Mouse (Mus musculus) gastrocnemius, adult 2 months (tissue): Measurements from ENCODE around the gene Erbb2. TPM values are rescaled to one million over a fixed set of nuclear protein-coding genes. Genes with fewer than 3 reads are reported as not detected.

Experiments used
- DNase-seq: peaks from one replicate; pipeline ENCODE4 v3.0.0; 2022
- H3K27ac ChIP-seq: fragments of 200-600 bp; 2 replicates; pipeline ENCODE4 v1.8.1; 2022; ENCODE audit warnings: mild to moderate bottlenecking
- H3K4me3 ChIP-seq: fragments of 200-600 bp; 2 replicates; pipeline ENCODE4 v1.8.1; 2022; ENCODE audit warnings: mild to moderate bottlenecking, moderate library complexity
- CTCF ChIP-seq: fragments of 200-600 bp; IDR thresholded peaks from 2 replicates; pipeline ENCODE4 v1.8.1; 2022; ENCODE audit warnings: antibody characterized with exemption, mild to moderate bottlenecking, moderate library complexity
- intact Hi-C: fragments of 180-260 bp; cut with DNase I; formaldehyde crosslinking; loops from one replicate; pipeline ENCODE4 v1.15.1; 2025
- total RNA-seq, 2 experiments: library from RNA; stranded (reverse); gene quantifications; 2 replicates each; pipeline ENCODE4 v1.2.3; 2021

The Erbb2 gene
- total RNA-seq, 2 experiments from 2014 or later = 1.6 to 1.9 TPM

GRCm38 (mm10) chr11:98443688-98444087, 31.4 kb downstream of the Erbb2 start:
- intact Hi-C loops = loop anchor here (5.0 kb wide), 1 partner anchor 176 kb away; no protein-coding TSS in a partner anchor
- Histone ChIP-seq H3K4me3 (no peak overlapping the region), H3K27ac (no peak overlapping the region)
- no peak for TF ChIP-seq CTCF
- DNase-seq = no peak

- H3K4me3 ChIP-seq = no peak overlapping the region
- no peak for TF ChIP-seq CTCF
- intact Hi-C loops = no loop called here
- no peak overlapping the region for H3K27ac ChIP-seq
- DNase-seq = no peak
These were observed 33.0 kb downstream of the Erbb2 start for GRCm38 (mm10) chr11:98445238-98445637.

- Histone ChIP-seq H3K27ac (no peak overlapping the region), H3K4me3 (no peak overlapping the region)
- no peak for TF ChIP-seq CTCF
- intact Hi-C loops = no loop called here
- no peak for DNase-seq
These were observed 33.4 kb downstream of the Erbb2 start for GRCm38 (mm10) chr11:98445679-98446078.

DNA sequence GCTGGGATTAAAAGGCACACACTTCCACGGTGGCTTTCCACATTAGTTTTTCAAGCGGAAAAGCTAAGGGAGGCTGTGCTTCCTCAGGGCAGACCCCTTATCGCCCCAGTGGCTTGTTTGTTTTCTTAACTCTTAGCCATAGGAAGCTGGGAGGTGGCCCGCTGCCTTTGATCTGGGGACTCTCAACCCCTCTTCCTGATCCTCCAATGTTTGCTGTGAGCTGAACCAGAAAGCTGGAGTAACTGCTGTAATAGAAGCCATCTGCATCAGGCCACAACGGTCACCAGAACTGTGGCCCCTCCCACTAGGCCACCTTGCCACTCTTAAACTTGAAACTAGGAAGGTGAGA, 33.9 kb downstream of the Erbb2 start, which contains the start of gene Grb7:
Gene Grb7 (plus strand): TSS at position 182 of the 349 bp plus-strand sequence.
- intact Hi-C loops = no loop called here
- Histone ChIP-seq H3K27ac (no peak within 1 kb of the TSS), H3K4me3 (peak within 1 kb of the TSS; percentile 9)
- TF ChIP-seq CTCF = no peak
- no peak for DNase-seq

- peak overlapping the region; percentile 9 for H3K4me3 ChIP-seq
- TF ChIP-seq CTCF = no peak
- intact Hi-C loops = no loop called here
- no peak overlapping the region for H3K27ac ChIP-seq
- peak; percentile 25 for DNase-seq
These were observed 34.5 kb downstream of the Erbb2 start for GRCm38 (mm10) chr11:98446562-98447474.

DNA sequence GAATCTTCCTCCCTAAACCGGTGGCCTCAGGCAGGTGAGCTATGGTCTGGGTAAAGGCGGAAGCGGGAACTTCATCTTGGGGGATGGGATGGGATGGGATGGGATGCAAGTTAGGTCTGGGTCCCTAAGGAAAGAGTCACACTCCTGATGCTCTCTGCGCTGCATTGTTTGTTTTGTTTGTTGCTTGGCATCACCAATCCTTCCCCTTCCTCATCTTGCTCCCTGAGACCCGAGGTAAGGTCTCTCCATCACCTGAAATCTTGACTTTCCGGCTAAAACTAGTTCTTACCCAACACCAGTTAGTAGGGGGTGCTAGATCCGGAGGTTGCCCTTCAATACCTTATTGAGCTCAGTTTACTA, 35.2 kb downstream of the Erbb2 start:
- intact Hi-C loops = no loop called here
- DNase-seq = no peak
- TF ChIP-seq CTCF = no peak
- Histone ChIP-seq H3K27ac (no peak overlapping the region), H3K4me3 (no peak overlapping the region)

DNA sequence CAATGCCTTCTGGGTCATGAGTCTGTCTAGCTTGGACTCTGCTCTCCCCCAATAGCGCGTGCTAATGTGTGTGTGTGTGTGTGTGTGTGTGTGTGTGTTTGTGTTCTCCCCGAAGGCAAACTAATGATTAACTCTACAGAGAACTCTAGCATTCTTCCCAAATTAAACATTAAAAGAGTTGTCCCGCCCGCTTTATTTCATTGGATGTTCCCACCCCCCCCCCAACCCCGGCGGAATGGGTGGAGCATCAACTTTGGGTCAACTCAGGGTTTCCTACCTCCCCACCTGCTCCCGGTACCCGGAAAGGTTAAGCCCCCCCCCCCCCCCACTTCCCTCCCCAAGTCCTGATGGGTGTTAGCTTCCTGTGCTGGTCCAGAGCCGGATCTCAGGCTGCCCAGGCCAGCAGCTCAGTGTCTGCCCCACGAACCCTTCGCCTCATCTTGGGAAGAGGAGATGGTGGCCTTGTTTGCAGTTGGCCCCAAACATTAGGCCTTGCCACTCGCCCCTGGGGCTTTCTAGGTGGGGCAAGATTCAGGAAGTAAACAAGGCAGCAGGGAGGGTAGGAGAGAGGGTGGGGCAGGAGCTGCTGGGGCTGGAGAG, 36.0 kb downstream of the Erbb2 start:
- no peak for TF ChIP-seq CTCF
- peak overlapping the region; percentile 69 for H3K27ac ChIP-seq
- peak overlapping the region; percentile 35 for H3K4me3 ChIP-seq
- DNase-seq = no peak
- intact Hi-C loops = no loop called here

- Histone ChIP-seq H3K27ac (peak overlapping the region; percentile 69; the same call in 1 of the 2 replicates), H3K4me3 (no peak overlapping the region)
- TF ChIP-seq CTCF = no peak
- DNase-seq = no peak
- intact Hi-C loops = no loop called here
These were observed 37.1 kb downstream of the Erbb2 start for GRCm38 (mm10) chr11:98449419-98449818.

DNA sequence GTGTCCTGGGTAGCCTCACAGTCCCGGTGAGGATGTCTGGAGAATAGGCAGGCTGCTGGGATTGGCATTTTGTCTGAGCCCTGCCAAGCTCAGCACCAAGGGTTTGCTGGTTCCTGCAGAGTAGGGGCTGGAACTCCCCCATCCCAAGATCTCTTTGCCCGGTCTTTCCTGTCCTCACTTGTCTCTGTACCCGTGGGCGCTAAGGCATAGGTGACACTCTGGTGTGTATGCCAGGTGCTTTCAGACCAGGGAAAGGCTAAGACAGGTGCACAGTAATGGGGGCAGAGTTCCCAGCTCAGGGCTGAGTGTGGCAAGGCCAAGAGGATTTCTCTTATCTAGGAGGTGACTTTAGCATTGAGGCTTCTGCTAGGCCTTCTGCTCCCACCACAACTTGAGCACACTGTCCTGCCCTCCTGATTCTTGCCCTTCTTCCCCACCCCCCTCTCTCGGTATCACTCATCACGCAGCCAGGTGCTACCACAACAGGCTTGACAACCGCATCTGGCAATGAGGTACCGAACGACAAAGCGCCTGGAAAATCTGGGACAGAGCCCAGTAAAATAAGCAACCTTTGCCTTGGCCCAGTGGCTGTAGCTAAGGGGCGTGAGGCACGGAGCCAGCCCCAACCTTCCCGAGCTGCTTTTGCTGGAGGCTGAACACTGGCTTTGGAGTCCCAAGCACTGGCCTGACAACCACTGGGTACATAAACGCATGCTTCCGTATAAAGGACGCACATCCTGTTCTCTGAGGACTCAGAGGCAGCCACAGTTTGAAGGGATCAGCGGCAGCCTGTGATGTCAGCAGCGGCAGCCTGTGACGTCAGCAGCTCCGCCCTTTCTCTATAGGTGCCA, 37.9 kb downstream of the Erbb2 start:
- H3K4me3 ChIP-seq = no peak overlapping the region
- TF ChIP-seq CTCF = no peak
- intact Hi-C loops = no loop called here
- H3K27ac ChIP-seq = no peak overlapping the region
- DNase-seq = no peak

DNA sequence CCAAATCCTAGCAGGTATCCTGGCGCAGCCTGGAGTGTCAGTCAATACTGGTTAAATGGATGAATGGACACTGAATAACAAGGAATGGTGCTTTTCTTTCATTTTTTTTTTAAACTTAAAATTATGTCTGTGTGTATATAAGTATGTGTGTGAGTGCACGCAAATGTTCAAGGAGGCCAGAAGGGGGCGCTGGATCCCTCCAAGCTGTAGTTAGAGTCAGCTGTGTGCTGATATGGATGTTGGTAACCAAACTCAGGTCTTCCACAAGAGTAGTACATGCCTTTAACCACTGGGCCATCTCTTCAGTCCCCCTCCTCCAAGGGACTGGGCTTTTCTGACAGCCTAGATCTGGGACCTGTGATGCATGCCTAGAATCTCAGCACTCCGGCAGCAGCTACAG, 43.2 kb downstream of the Erbb2 start:
- intact Hi-C loops = loop anchor here (5.0 kb wide), 2 partner anchors 43 to 113 kb away; partner anchors contain the start of gene Erbb2
- no peak for DNase-seq
- Histone ChIP-seq H3K27ac (no peak overlapping the region), H3K4me3 (no peak overlapping the region)
- no peak for TF ChIP-seq CTCF

- no peak for TF ChIP-seq CTCF
- no peak for DNase-seq
- no peak overlapping the region for H3K4me3 ChIP-seq
- no peak overlapping the region for H3K27ac ChIP-seq
- intact Hi-C loops = loop anchor here (5.0 kb wide), 2 partner anchors 44 to 114 kb away; partner anchors contain the start of gene Erbb2
These were observed 44.3 kb downstream of the Erbb2 start for GRCm38 (mm10) chr11:98456545-98456944.

DNA sequence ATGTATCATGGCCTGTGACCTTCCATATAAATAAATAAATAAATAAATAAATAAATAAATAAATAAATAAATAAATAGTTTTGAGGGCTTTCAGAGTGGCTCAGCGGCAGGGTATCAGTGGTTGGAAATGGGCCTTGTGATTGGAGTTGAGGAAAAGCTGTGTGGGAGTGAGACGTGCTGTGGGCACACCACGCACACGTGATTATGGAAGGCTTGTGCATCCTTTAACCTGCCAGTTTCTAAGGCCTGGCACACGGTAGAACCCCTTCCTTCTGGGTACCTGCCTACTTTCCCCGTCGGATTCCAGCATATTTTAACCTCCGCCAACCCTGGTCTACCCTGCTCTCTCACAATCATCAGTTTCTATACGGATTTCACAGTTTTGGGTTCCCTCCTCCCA, 44.7 kb downstream of the Erbb2 start:
- DNase-seq = no peak
- intact Hi-C loops = loop anchor here (1.0 to 5.0 kb wide), 3 partner anchors 45 to 192 kb away; partner anchors contain the start of gene Erbb2
- H3K4me3 ChIP-seq = peak overlapping the region; percentile 74
- TF ChIP-seq CTCF = no peak
- H3K27ac ChIP-seq = no peak overlapping the region
